Mouse (Mus musculus) megakaryocyte, embryonic 14.5 days (primary cell): ENCODE measurements around the gene Rhbg.

Experiments used
- FLI1 ChIP-seq: IDR thresholded peaks from 2 replicates; pipeline ENCODE4 v1.6.1; 2012; ENCODE audit warnings: low read length, inconsistent platforms, mixed read lengths
- GATA1 ChIP-seq: IDR thresholded peaks from 3 replicates; pipeline ENCODE4 v1.6.1; 2012; ENCODE audit warnings: mixed read lengths, low read length, inconsistent platforms, borderline replicate concordance

GRCm38 (mm10) chr3:88262346-88262745, 7.8 kb upstream of the Rhbg start:
- TF ChIP-seq GATA1 (no peak), FLI1 (no peak)
